Mouse (Mus musculus) liver, embryonic 14.5 days (tissue): Measurements from ENCODE around the gene Naga. TPM values are rescaled to one million over a fixed set of nuclear protein-coding genes. Genes with fewer than 3 reads are reported as not detected.

Experiments used
- ATAC-seq: fragments of 200-750 bp; cut with Nextera tagmentation; 2 replicates; pipeline ENCODE4 v1.8.0; 2017; ENCODE audit warnings: moderate number of reproducible peaks, mild to moderate bottlenecking, moderate library complexity; ENCODE audit not compliant: insufficient read depth
- DNase-seq, 3 experiments: peaks; one replicate each; pipeline ENCODE4 v3.0.0-alpha.2; 2012 to 2013; ENCODE audit warnings: low read depth in 3 of 3, low spot score in 3 of 3
- H3K27ac ChIP-seq: fragments of 300-500 bp; sonication (generic); 2 replicates; pipeline ENCODE4 v1.5.1; 2014; ENCODE audit warnings: moderate library complexity, mild to moderate bottlenecking, control low read depth, inconsistent platforms
- H3K27me3 ChIP-seq: fragments of 300-500 bp; sonication (generic); 2 replicates; pipeline ENCODE4 v1.6.1; 2014; ENCODE audit warnings: mild to moderate bottlenecking, low read length, moderate library complexity; ENCODE audit not compliant: control insufficient read depth, insufficient read depth
- H3K36me3 ChIP-seq: fragments of 300-500 bp; sonication (generic); replicated peaks from 2 replicates; pipeline ENCODE4 v1.6.1; 2014; ENCODE audit warnings: low read depth; ENCODE audit not compliant: control insufficient read depth, insufficient read depth
- H3K4me1 ChIP-seq, 2 experiments: fragments of 200-500 bp in 1 of 2; fragments of 300-500 bp in 1 of 2; sonication (generic) in 1 of 2; replicated peaks; 2 replicates each; pipeline ENCODE4 v1.6.1; 2012 to 2014; ENCODE audit warnings: antibody characterized with exemption in 1 of 2, inconsistent platforms in 1 of 2, low read length in 1 of 2; ENCODE audit not compliant: control insufficient read depth in 2 of 2, insufficient read depth in 2 of 2
- H3K4me2 ChIP-seq: fragments of 300-500 bp; sonication (generic); 2 replicates; pipeline ENCODE4 v1.6.1; 2014; ENCODE audit warnings: low read depth, mild to moderate bottlenecking, control low read depth, moderate library complexity
- H3K4me3 ChIP-seq, 2 experiments: fragments of 200-500 bp in 1 of 2; fragments of 300-500 bp in 1 of 2; sonication (generic) in 1 of 2; 2 replicates each; pipeline ENCODE4 v1.5.1; 2012 to 2014; ENCODE audit warnings: low read depth in 2 of 2, low read length in 2 of 2, mild to moderate bottlenecking in 2 of 2, control low read depth in 1 of 2, inconsistent platforms in 1 of 2, moderate library complexity in 1 of 2; ENCODE audit not compliant: insufficient read depth in 1 of 2
- H3K9ac ChIP-seq: fragments of 300-500 bp; sonication (generic); replicated peaks from 2 replicates; pipeline ENCODE4 v1.6.1; 2014; ENCODE audit warnings: mild to moderate bottlenecking, control low read depth, moderate library complexity
- H3K9me3 ChIP-seq: fragments of 300-500 bp; sonication (generic); 2 replicates; pipeline ENCODE4 v1.6.1; 2016; ENCODE audit warnings: low read length, mixed read lengths; ENCODE audit not compliant: control insufficient read depth
- CTCF ChIP-seq: IDR thresholded peaks from 2 replicates; pipeline ENCODE4 v1.5.1; 2016; ENCODE audit warnings: antibody characterized with exemption, low read depth, control low read depth
- EP300 ChIP-seq: IDR thresholded peaks from 2 replicates; pipeline ENCODE4 v1.6.1; 2016; ENCODE audit warnings: antibody characterized with exemption, low read depth
- WGBS: fragments of 180-500 bp; shearing (Covaris S2); extraction: QIAGEN DNeasy Blood & Tissue Kit; methylation state at CpG from one replicate; pipeline ENCODE4 v1.1.7; 2014; ENCODE audit not compliant: insufficient replicate concordance; 5-methylcytosine and 5-hydroxymethylcytosine counted together
- polyA plus RNA-seq, 2 experiments: library from polyadenylated mRNA; depleted of rRNA in 1 of 2; stranded (reverse) in 1 of 2; unstranded in 1 of 2; fragments of >200 nt; fragmentation: Nextera tagmentation in 1 of 2; extraction: Ambion mirVana in 1 of 2; gene quantifications; 2 replicates each; pipeline versions ENCODE4 v1.2.1 to v1.2.3; 2012 to 2014

Naga gene
- polyA plus RNA-seq, 2 experiments, result 34.2 to 47.7 TPM

DNA sequence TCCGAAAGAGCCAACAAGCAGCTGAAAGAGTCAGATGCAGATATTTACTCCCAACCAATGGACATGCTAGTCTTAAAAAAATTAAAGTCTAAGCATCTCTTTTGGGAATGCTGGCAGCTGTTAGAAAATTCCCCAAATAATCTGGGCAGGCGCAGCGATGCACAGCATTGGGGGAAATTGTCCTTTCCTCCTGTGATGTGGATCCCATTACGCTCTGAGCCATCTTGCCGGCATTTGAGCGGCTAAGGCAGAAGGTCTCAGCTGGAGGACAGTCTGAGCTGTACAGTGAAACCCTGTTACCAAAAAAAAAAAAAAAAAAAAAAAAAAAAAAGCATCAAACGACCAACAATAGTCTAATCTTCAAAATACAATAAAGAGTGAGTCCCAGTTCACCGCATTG is 16.5 kb downstream of the Naga start:
- no peaks in the 10 kb centered on the region for H3K9me3 ChIP-seq
- H3K9ac ChIP-seq, result no peak overlapping the region
- H3K27ac ChIP-seq, result no peak overlapping the region
- no peak overlapping the region for H3K4me3 ChIP-seq
- DNase-seq (no peak), ATAC-seq (no peak)
- H3K27me3 ChIP-seq, result no peaks in the 10 kb centered on the region
- 68% methylated on average over 8 of the region's 8 CpGs for WGBS
- no peaks in the 10 kb centered on the region for H3K36me3 ChIP-seq
- no peak overlapping the region for H3K4me2 ChIP-seq
- no peak for TF ChIP-seq CTCF
- no peak for TF ChIP-seq EP300
- H3K4me1 ChIP-seq, result peaks cover 0 to 6% of the 10 kb centered on the region in 2 experiments; a peak in 1 of 4 replicates

- ATAC-seq, result no peak
- Histone ChIP-seq H3K4me2 (no peak overlapping the region), H3K4me1 (peaks cover 0 to 4% of the 10 kb centered on the region in 2 experiments; a peak in 1 of 4 replicates), H3K9ac (no peak overlapping the region), H3K4me3 (no peak overlapping the region), H3K27ac (no peak overlapping the region), H3K9me3 (no peaks in the 10 kb centered on the region), H3K36me3 (no peaks in the 10 kb centered on the region), H3K27me3 (no peaks in the 10 kb centered on the region)
- DNase-seq, result no peak
- TF ChIP-seq EP300, result no peak
- no peak for TF ChIP-seq CTCF
- WGBS, result 55% methylated on average over 1 of the region's 1 CpGs
These were observed 19.1 kb downstream of the Naga start for GRCm38 (mm10) chr15:82319613-82320012.

DNA sequence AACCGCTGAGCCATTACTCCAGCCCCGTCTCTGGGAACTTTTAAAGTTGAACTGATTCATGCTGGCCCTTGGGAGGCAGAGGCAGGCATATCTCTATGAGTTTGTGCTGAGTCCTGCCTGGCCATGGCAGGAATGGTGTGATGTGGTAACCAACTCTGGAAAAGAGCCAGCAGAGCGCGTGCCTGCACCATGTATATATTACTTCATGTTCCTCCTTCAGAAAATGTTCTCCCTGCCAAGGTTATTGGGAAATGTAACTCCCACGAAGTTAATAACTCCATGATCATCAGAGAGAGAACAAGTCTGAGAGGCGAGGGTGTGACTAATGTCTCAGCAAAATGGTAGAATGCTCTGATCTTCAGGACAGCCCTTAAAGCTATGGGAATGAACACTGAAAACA is 20.9 kb downstream of the Naga start:
- Histone ChIP-seq H3K9me3 (no peaks in the 10 kb centered on the region), H3K4me3 (no peak overlapping the region), H3K4me2 (no peak overlapping the region), H3K4me1 (no peaks in the 10 kb centered on the region), H3K9ac (no peak overlapping the region), H3K36me3 (no peaks in the 10 kb centered on the region), H3K27ac (no peak overlapping the region), H3K27me3 (no peaks in the 10 kb centered on the region)
- DNase-seq, result no peak
- 71% methylated on average over 6 of the region's 6 CpGs for WGBS
- no peak for ATAC-seq
- TF ChIP-seq CTCF, result no peak
- no peak for TF ChIP-seq EP300

GRCm38 (mm10) chr15:82308416-82308815 is 30.3 kb downstream of the Naga start:
- no peaks in the 10 kb centered on the region for H3K36me3 ChIP-seq
- no peak overlapping the region for H3K27ac ChIP-seq
- no peak overlapping the region for H3K4me3 ChIP-seq
- H3K27me3 ChIP-seq, result no peaks in the 10 kb centered on the region
- peaks cover 0 to 5% of the 10 kb centered on the region in 2 experiments; a peak in 2 of 4 replicates for H3K4me1 ChIP-seq
- no peaks in the 10 kb centered on the region for H3K9me3 ChIP-seq
- H3K9ac ChIP-seq, result no peak overlapping the region
- 61% methylated on average over 3 of the region's 3 CpGs for WGBS
- no peak overlapping the region for H3K4me2 ChIP-seq
- ATAC-seq, result no peak
- TF ChIP-seq CTCF (no peak), EP300 (no peak)
- DNase-seq, result no peak

DNA sequence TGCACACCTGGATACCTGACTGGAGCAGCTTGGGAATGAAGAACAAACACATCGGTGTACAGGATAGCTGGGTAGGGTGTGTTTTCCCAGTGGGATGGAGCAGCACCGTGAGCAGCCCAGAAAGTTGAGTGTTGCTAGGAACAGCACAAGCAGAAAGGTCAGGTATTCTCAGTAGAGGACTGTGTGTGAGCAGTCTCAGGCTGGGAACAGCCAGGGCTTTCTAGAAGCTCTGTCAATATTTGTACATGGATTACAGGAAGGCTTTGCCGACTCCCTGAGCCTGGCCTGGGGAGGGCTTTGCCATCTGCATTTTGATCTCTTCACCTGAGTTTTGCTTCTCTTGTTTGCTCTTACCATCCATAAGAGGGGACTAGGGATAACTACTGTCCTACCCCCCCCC is 31.6 kb downstream of the Naga start:
- 74% methylated on average over 3 of the region's 3 CpGs for WGBS
- no peak for ATAC-seq
- Histone ChIP-seq H3K9me3 (no peaks in the 10 kb centered on the region), H3K27me3 (no peaks in the 10 kb centered on the region), H3K4me2 (no peak overlapping the region), H3K4me1 (peaks cover 0 to 5% of the 10 kb centered on the region in 2 experiments; a peak in 2 of 4 replicates), H3K9ac (no peak overlapping the region), H3K4me3 (no peak overlapping the region), H3K36me3 (no peaks in the 10 kb centered on the region), H3K27ac (no peak overlapping the region)
- no peak for DNase-seq
- TF ChIP-seq CTCF (no peak), EP300 (no peak)
